Mouse (Mus musculus): ENCODE results near the gene Ddx43. TPM values are rescaled to one million over a fixed set of nuclear protein-coding genes. Genes with fewer than 3 reads are reported as not detected.

Gene Ddx43
- polyA plus RNA-seq, 1 experiment from 2014 or later, result not detected

DNA sequence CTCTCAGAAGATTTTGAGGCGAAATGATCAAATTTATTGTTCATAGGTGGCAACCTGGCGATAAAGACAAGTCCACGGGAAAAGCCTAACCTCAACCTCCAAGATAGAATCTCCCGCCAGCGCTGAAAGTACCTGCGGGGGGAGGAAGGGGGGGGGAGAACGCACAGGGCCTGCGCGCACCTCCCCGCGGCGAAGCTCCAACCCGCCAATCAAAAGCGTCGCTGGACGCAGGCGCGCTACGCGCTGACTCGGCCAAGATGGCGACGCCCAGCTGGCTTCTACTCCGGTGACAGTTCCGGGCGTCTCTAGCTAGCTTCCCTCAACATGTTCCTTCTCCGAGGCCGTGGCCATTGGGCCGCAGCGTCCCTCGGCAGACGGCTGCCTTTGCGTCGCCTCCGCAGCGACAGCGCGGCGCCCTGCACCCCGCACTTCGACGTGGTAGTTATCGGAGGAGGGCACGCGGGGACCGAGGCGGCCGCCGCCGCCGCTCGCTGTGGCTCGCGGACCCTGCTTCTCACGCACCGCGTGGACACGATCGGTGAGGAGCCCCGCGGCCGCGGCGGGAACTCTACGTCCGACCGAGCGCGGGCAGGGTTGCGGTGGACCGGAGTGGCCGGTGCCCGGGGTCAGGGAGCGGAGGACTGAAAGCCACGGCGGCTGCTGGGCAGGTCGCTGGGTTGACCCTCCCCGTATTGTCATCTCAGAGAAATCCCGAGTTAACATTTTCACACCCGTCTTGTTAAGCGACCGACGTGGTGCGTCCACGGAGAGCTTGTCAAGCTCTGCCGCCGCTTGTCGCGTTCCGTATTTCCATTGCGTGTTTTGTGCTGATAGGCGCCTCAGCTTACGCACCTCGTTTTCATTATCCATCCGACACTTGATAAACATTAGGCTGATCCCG, 52.6 kb downstream of the Ddx43 start, which contains the start of the genes Mto1 and Gm17324:
TSS of gene Mto1 (plus strand) at position 236 of the 901 bp plus-strand sequence.
TSS of gene Gm17324 (minus strand) at position 814 of the 901 bp plus-strand sequence.
- Histone ChIP-seq H3K9me3 (replicated peaks) (no peaks in the 10 kb centered on the region), H3K36me3 (replicated peaks) (peaks cover 34% of the 10 kb centered on the region), H3K4me2 (peak within 1 kb of the TSS; percentile 75), H3K27ac (replicated peaks) (peak within 1 kb of the TSS; percentile 89), H3K4me3 (replicated peaks) (peak within 1 kb of the TSS; percentile 99), H3K27me3 (peaks cover 40% of the 10 kb centered on the region), H3K9ac (peak within 1 kb of the TSS; percentile 92), H3K4me1 (replicated peaks) (peaks cover 28% of the 10 kb centered on the region)
- under 1% methylated on average over 96 of the region's 96 CpGs for WGBS (ENCODE audit: insufficient replicate concordance)
- peak; percentile 89 for ATAC-seq (ENCODE audit: insufficient read depth)

DNA sequence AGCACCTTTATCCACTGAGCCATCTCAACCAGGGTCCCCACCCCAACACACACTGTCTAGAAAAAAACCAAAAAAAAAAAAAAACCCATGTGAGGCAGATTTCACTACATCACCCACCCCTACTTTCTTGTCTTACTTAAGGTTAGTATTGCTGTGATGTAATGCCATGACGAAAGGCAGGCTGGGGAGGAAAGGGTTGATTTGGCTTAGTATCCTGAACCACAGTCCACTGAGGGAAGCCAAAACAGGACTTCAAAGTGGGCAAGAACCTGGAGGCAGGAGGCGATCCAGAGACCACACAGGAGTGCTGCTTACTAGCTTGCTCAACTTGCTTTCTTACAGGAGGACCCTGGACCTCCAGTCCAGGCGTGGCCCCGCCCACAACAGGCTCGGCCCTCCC, 54.8 kb downstream of the Ddx43 start:
- Histone ChIP-seq H3K4me1 (replicated peaks) (peaks cover 31% of the 10 kb centered on the region), H3K27me3 (peaks cover 20% of the 10 kb centered on the region), H3K9ac (no peak overlapping the region), H3K36me3 (replicated peaks) (peaks cover 53% of the 10 kb centered on the region), H3K9me3 (replicated peaks) (no peaks in the 10 kb centered on the region), H3K27ac (replicated peaks) (0 out of 2 replicates have a peak overlapping the region, but pooled peaks have one; percentile 26), H3K4me3 (replicated peaks) (no peak overlapping the region), H3K4me2 (0 out of 2 replicates have a peak overlapping the region, but pooled peaks have one; percentile 1)
- no peak for ATAC-seq (ENCODE audit: insufficient read depth)
- WGBS (ENCODE audit: insufficient replicate concordance), result 63% methylated on average over 5 of the region's 5 CpGs

DNA sequence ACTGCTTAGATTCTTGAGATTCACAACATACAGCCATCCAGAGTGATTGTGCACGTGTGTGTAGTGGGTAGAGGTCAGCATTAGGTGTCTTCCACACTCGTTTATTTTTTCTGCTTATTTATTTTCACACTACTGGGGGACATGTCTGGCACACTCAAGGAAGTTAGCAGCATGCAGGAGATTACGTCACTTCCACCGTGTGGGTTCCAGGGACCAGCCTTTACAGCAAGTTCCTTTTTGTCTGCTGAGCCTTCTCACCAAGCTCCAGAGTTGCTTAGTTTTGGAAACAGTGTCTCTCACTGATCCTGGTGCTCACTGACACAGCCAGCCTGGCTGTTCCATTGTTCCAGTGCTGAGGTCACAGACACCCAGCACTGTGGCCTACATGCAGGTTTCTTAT, 55.8 kb downstream of the Ddx43 start:
- no peaks in the 10 kb centered on the region for H3K9me3 ChIP-seq (replicated peaks)
- 38% methylated on average over 4 of the region's 4 CpGs for WGBS (ENCODE audit: insufficient replicate concordance)
- H3K4me2 ChIP-seq, result no peak overlapping the region
- peaks cover 62% of the 10 kb centered on the region for H3K36me3 ChIP-seq (replicated peaks)
- no peak overlapping the region for H3K9ac ChIP-seq
- H3K27ac ChIP-seq (replicated peaks), result 0 out of 2 replicates have a peak overlapping the region, but pooled peaks have one; percentile 45
- peaks cover 10% of the 10 kb centered on the region for H3K27me3 ChIP-seq
- H3K4me1 ChIP-seq (replicated peaks), result peaks cover 31% of the 10 kb centered on the region
- no peak for ATAC-seq (ENCODE audit: insufficient read depth)
- no peak overlapping the region for H3K4me3 ChIP-seq (replicated peaks)

DNA sequence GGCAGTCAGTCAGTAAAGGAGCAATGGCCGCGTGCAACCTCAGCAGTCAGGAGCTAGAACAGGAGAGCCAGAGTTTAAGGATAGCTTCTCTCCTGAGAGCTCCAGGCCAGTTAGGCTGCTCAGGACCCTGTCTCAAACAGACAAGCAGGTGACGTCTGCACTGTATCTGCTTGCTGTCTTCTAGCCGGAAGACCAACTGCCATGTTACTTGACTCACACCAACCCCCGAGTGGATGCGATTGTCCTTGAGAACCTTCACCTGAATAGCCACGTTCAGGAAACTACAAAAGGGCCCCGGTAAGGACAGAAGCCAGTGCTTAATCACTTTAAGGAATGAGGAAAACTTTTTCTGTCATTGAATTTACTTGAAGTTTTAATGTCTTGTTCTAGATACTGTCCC, 61.4 kb downstream of the Ddx43 start:
- Histone ChIP-seq H3K9me3 (replicated peaks) (no peaks in the 10 kb centered on the region), H3K9ac (no peak overlapping the region), H3K36me3 (replicated peaks) (peaks cover 89% of the 10 kb centered on the region), H3K27me3 (no peaks in the 10 kb centered on the region), H3K4me2 (no peak overlapping the region), H3K4me3 (replicated peaks) (no peak overlapping the region), H3K4me1 (replicated peaks) (peaks cover 5% of the 10 kb centered on the region), H3K27ac (replicated peaks) (no peak overlapping the region)
- no peak for ATAC-seq (ENCODE audit: insufficient read depth)
- WGBS (ENCODE audit: insufficient replicate concordance), result 84% methylated on average over 8 of the region's 8 CpGs

DNA sequence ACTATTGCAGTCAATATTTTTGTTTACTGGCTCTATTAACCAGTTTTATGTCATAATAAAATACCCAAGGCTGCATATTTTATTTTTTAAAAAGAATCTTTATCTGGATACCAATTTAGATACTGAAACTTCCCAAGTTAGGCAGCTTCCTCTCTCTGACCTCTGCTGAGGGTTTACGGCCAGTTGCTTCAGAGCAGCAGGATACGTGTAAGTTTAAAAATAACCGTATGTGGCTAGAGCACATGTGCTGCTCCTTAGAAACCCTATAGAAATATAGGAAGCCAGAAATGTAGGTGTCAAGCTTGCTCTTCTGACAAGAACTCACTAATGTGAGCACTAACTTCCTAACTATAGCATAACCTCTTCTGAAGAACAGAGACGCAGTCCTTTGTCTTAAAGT, 67.8 kb downstream of the Ddx43 start:
- no peak overlapping the region for H3K4me3 ChIP-seq (replicated peaks)
- H3K9me3 ChIP-seq (replicated peaks), result no peaks in the 10 kb centered on the region
- WGBS (ENCODE audit: insufficient replicate concordance), result 76% methylated on average over 4 of the region's 4 CpGs
- H3K36me3 ChIP-seq (replicated peaks), result peaks cover 94% of the 10 kb centered on the region
- no peaks in the 10 kb centered on the region for H3K4me1 ChIP-seq (replicated peaks)
- H3K27ac ChIP-seq (replicated peaks), result no peak overlapping the region
- ATAC-seq (ENCODE audit: insufficient read depth), result no peak
- no peak overlapping the region for H3K4me2 ChIP-seq
- no peaks in the 10 kb centered on the region for H3K27me3 ChIP-seq
- no peak overlapping the region for H3K9ac ChIP-seq

DNA sequence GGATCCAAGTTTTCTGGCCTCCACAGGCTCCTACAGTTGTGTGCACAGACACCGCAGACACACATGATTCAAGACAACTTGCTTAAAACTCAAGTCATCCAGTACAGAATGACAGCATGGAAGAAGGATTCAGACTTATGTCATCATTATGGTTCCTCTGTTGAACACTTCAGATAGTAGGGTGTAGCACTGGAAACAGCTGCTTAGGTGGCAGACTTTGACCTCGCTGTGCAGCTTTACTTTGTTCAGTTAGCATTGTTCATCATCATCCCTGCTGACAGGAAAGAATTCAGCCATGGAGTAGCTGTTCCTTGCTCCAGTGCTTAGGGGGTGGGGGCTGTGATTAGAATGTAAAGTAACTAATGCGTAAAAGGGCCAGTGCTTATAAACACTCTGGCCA, 70.1 kb downstream of the Ddx43 start:
- no peak overlapping the region for H3K27ac ChIP-seq (replicated peaks)
- no peak overlapping the region for H3K9ac ChIP-seq
- peaks cover 95% of the 10 kb centered on the region for H3K36me3 ChIP-seq (replicated peaks)
- no peaks in the 10 kb centered on the region for H3K4me1 ChIP-seq (replicated peaks)
- no peak overlapping the region for H3K4me3 ChIP-seq (replicated peaks)
- no peak overlapping the region for H3K4me2 ChIP-seq
- H3K9me3 ChIP-seq (replicated peaks), result no peaks in the 10 kb centered on the region
- 91% methylated on average over 3 of the region's 3 CpGs for WGBS (ENCODE audit: insufficient replicate concordance)
- ATAC-seq (ENCODE audit: insufficient read depth), result no peak
- no peaks in the 10 kb centered on the region for H3K27me3 ChIP-seq

Other genes starting within 250 kb of the Ddx43 start
- gene Gsta4, start 213.0 kb upstream of the Ddx43 start, polyA plus RNA-seq (2015; fragmentation: Nextera tagmentation; extraction: Ambion mirVana), result 36.2 and 38.3 TPM in 2 replicates
- not detected in 2 replicates for gene Gsta1, start 165.1 kb upstream of the Ddx43 start, polyA plus RNA-seq (2015; fragmentation: Nextera tagmentation; extraction: Ambion mirVana)
- 0.26 and 0.36 TPM in 2 replicates for gene Gm3776, start 138.6 kb upstream of the Ddx43 start, polyA plus RNA-seq (2015; fragmentation: Nextera tagmentation; extraction: Ambion mirVana)
- not detected in 2 replicates for gene Gm10639, start 105.9 kb upstream of the Ddx43 start, polyA plus RNA-seq (2015; fragmentation: Nextera tagmentation; extraction: Ambion mirVana)
- not detected in 2 replicates for gene Omt2a, start 81.0 kb upstream of the Ddx43 start, polyA plus RNA-seq (2015; fragmentation: Nextera tagmentation; extraction: Ambion mirVana)
- not detected in 2 replicates for gene Omt2b, start 68.2 kb upstream of the Ddx43 start, polyA plus RNA-seq (2015; fragmentation: Nextera tagmentation; extraction: Ambion mirVana)
- gene Gsta2, start 40.0 kb upstream of the Ddx43 start, polyA plus RNA-seq (2015; fragmentation: Nextera tagmentation; extraction: Ambion mirVana), result 0.23 and 0.51 TPM in 2 replicates
- gene Dppa5a, start 27.6 kb upstream of the Ddx43 start, polyA plus RNA-seq (2015; fragmentation: Nextera tagmentation; extraction: Ambion mirVana), result not detected in 2 replicates
- gene Ooep, start 17.1 kb upstream of the Ddx43 start, polyA plus RNA-seq (2015; fragmentation: Nextera tagmentation; extraction: Ambion mirVana), result 0.03 and 0.08 TPM in 2 replicates
- 0.82 and 0.98 TPM in 2 replicates for gene Cgas, start 47.5 kb downstream of the Ddx43 start, polyA plus RNA-seq (2015; fragmentation: Nextera tagmentation; extraction: Ambion mirVana)
- gene Mto1, start 52.4 kb downstream of the Ddx43 start, polyA plus RNA-seq (2015; fragmentation: Nextera tagmentation; extraction: Ambion mirVana), result 19.6 and 19.8 TPM in 2 replicates
- gene Gm17324, start 53.0 kb downstream of the Ddx43 start, polyA plus RNA-seq (2015; fragmentation: Nextera tagmentation; extraction: Ambion mirVana), result 0.45 and 0.68 TPM in 2 replicates
- 2,003 and 2,036 TPM in 2 replicates for gene Eef1a1, start 93.4 kb downstream of the Ddx43 start, polyA plus RNA-seq (2015; fragmentation: Nextera tagmentation; extraction: Ambion mirVana)
- 4.2 and 4.7 TPM in 2 replicates for gene Slc17a5, start 192.3 kb downstream of the Ddx43 start, polyA plus RNA-seq (2015; fragmentation: Nextera tagmentation; extraction: Ambion mirVana)
- gene Cd109, start 219.8 kb downstream of the Ddx43 start, polyA plus RNA-seq (2015; fragmentation: Nextera tagmentation; extraction: Ambion mirVana), result 0.08 and 0.17 TPM in 2 replicates

Data from liver, embryonic 15.5 days (tissue).